Mouse (Mus musculus): ENCODE measurements around the gene Pth.

The Pth gene

DNA sequence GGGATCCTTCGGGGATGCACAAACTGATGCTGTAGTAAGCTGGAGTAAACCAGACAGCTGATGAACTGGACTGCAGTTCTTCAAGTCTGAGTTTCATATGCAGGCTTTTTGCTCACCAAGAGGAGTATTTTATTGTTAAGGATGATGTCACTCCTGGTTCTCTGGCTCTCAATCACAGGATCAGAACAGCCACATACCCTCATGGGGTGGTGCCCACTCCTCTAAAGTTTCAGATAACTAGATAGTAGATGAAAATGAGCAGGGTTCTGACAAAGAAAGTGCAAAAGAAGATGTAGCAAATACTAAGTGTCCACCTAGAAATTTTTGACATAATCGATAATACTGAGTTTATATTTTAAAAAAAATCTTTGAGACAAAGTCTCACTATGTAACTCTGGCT is at the start of gene Pth:
Gene Pth (minus strand): TSS at position 101 of the 400 bp plus-strand sequence.
- no peak for DNase-seq

DNA sequence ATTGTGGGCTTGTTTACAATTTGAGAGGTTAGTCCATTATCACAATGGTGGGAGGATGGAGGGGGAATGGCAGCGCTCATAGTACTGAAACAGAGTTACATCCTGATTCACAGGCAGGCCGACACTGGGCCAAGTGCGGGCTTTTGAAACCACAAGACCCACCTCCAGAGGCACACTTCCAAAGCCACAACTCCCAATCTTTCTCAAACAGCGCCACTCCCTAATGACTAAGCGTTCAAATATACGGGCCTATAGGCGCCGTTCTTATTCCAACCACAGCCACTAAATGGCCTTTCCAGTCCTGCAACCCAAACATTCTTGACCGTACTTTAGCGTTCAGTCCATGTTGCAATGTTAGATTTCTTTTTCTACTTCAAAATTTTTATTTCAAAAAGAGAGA is 47.9 kb upstream of the Pth start:
- DNase-seq = no peak

- DNase-seq = peak; percentile 37 to 48
Observed at GRCm38 (mm10) chr7:113434286-113434685, 45.9 kb upstream of the Pth start.

GRCm38 (mm10) chr7:113433451-113433850 is 45.1 kb upstream of the Pth start:
- DNase-seq = no peak

GRCm38 (mm10) chr7:113432891-113433290 is 44.5 kb upstream of the Pth start:
- no peak for DNase-seq

- DNase-seq = no peak
Observed at GRCm38 (mm10) chr7:113420771-113421170, 32.4 kb upstream of the Pth start.

- DNase-seq = no peak
Observed at GRCm38 (mm10) chr7:113419070-113419782, 30.9 kb upstream of the Pth start.

DNA sequence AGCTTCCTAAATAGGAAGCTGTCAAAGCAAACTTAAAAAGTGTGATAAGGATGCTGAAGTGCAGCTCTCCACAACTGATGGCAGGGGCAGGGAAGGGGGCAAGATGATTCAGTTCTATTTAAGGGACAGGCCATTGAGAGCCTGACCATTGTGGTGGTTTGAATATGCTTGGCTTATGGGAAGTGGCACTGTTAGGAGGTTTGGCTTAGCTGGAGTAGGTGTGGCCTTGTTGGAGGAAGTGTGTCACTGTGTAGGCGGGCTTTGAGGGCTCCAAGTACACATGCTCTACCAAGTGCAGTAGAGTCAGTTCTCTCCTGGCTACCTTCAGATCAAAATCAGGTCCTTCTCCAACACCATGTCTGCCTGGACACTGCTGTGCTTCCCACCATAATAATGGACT is 28.2 kb upstream of the Pth start:
- DNase-seq = no peak

DNA sequence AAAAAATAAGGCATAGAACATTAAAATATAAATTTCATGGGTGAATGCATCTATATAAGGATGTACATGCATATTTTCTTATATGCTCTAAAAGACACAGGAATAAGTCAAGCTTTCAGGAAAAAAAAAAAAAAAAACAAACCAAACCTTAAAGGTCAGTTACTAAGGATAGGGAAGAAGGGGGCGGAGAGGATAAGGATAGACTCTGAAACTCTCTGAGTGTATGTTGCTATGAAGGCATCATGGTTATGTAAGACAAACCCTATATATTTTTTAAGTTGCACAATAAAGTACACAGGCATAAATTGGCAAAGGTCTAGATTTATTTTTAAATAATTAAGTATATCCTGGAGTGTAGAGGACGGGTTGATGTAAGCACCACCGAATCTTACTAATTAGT is 26.9 kb upstream of the Pth start:
- DNase-seq = no peak

DNA sequence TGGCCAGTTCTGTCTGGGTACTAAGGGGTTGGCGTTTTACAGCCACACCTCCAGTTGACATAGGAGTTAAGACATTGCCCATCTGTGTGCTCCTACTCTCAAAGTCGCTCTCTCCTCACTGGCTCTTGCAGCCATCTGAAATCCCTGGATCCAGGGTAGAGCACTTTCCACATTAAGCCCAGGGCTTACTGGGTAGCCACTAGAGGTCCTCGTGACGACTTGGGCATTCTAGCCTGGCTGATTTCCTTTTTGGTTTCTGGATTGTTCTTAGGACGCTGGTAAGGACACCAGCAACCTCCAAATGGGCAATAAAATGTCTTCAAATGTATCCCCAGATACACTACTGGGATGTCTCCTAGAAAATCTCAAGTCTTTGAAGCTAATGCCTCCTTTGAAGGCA is 20.3 kb upstream of the Pth start:
- no peak for DNase-seq

GRCm38 (mm10) chr7:113398083-113398482 is 9.7 kb upstream of the Pth start:
- DNase-seq = no peak

- no peak for DNase-seq
Observed at GRCm38 (mm10) chr7:113396661-113397060, 8.3 kb upstream of the Pth start.

DNA sequence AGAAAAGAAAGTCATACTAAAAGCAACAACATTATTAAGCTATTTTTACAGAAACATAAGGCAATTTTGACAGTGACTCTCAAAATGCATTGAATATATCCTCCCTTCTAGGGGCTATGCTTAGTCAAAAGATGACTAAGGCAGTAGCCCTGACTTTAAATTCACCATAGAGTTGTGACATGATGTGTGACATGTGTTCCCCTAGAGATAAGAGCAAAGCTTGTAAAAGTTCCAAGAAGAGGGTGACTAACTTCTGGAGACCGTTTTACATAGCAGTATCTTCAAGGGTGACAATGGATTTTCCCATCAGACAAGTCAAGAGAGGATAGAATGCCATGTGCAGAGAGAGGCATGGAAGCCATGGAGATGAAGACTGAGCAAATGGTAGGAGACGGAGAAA is 3.2 kb upstream of the Pth start:
- no peak for DNase-seq

GRCm38 (mm10) chr7:113377875-113378658 is 10.3 kb downstream of the Pth start:
- DNase-seq = peak; percentile 61 to 64

DNA sequence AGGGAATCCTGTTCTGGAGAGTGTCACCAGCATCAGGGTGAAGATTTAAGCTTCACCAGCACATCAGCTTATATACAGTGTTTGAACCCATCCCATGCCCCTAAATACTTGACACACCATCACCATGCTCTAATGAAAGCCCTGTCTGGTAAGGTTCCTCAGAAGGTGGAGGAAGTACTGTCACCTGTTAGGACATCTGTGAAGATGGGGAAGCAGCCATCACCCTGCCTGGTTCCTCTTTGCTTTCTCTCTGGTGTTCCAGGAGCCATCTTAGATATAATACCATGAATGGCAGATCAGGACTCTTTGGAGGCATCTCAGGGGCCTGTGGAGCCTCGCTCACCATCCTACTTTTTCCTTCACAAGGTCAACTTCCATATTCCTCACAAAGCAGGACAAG is 15.7 kb downstream of the Pth start:
- no peak for DNase-seq

DNA sequence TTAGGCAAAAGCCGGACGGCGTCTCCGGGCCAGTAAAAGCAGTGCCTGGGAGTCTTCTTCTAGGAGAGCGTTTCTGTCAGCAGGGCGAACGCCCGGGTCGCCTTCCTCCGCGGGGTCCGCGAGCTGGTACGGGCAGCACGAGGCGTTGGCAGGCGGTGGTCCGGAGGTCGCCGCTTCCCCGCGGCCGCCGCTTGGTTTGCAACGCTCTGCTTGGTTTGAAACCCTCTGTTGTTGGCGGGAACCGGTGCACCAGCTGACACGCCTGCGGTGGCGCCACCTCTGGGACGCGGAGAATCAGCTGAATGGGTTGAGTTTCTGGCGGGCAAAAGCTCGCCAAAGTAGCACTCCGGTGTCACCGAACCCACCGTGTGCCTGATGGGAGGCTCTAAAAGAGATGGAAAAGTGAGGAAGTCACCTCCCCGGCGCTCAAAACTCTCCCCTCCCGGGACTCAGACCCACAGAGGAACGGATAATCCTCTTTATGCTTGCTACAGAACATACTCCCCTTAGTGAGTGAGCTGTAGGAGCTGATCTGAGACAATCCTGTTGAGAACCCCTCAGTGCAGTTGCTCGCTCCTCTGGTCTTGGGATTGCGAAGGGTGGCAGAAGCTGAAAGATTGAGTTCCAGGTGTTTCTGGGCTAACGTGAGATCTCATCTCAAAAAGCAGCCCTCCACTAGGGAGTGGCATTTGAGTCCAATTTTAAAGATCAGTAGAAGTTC is 18.6 kb downstream of the Pth start:
- peak; percentile 63 for DNase-seq

DNA sequence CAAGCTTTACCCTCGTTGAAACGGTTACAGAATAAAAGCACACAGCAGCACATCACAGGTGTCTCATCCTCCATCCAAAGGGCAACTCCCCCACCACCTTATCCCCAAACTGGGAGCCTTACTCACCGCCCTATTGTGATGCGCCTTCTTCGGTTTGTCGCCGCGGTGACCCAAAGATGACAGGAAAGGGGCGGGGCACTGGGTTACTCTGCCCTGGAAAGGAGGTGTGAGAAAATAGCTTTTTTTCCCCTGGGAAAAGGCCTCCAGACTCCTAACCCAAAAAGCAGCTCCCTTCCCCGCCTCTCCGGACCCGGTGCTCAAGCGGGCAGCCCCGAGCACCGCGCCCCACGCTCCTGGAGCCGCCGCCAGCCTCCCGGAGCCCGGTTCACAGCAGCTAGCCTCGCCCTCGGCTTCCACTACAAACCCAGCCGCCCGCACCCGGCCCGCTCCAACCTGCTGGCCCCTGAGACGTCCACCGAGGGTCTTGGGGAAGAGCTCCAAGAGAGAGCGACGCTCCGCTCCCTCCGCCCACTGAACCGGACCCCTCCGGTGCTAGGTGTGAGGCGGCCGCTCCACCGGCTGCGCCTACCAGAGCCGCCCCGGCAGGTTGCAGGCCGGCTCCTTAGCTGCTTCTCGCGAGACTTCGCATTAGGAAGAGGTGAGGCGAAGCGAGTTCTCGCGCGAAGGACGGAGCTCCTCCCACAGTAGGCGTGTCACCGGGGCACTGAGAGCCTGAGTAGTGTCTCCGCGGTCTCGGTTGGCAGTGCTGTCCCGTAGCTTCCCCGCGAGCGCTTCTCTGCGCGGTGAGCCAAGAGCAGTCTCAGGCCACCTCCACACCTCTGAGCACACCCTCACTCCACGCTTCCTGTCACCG is 19.4 kb downstream of the Pth start, which contains the start of gene Btbd10:
Gene Btbd10 (minus strand): TSS at position 647 of the 874 bp plus-strand sequence.
- peak; percentile 97 for DNase-seq

DNA sequence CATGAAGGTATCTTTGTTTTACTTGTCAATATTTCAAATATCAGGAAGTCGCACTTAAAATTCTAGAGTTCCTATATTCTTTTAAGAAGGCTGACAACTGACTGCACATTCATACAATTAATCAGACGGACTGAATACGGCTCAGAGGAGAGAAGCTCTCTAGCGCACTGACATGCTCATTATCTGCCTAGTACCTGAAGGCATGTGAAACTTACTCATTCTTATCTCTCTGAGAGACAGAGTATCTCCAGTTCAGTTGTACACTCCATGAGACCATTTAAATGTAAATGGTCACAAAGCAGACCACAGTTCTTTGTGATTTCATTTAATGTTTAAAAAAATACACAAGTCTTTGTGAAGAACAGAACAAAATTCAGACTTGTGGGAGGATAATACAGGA is 20.9 kb downstream of the Pth start:
- no peak for DNase-seq

- no peak for DNase-seq
Observed at GRCm38 (mm10) chr7:113349089-113349488, 39.3 kb downstream of the Pth start.

- no peak for DNase-seq
Observed at GRCm38 (mm10) chr7:113347694-113348093, 40.7 kb downstream of the Pth start.

DNA sequence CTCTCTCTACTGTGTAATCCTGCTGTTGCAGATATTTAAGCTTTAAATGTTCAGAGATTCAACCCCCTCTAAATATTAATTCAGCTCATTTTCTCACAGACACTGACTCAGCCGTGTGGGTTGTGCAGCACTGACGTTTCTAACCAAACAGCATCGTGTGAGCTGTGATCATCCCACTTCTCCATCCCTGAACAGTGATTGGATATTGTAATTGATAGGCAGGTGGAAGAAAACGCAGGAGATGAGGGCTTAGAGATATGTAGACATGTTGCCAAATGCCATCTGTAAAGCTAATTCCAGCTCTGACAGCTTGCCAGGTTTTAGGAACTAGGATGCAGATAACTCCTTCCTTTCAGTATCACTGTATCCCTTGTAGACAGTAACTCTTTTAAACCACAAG is 41.1 kb downstream of the Pth start:
- peak; percentile 60 to 83 for DNase-seq
